Mouse (Mus musculus): Measurements from ENCODE around the gene Tet1. TPM values are rescaled to one million over a fixed set of nuclear protein-coding genes. Genes with fewer than 3 reads are reported as not detected.

The Tet1 gene
- polyA plus RNA-seq, 1 experiment from 2014 or later = 30.8 TPM

DNA sequence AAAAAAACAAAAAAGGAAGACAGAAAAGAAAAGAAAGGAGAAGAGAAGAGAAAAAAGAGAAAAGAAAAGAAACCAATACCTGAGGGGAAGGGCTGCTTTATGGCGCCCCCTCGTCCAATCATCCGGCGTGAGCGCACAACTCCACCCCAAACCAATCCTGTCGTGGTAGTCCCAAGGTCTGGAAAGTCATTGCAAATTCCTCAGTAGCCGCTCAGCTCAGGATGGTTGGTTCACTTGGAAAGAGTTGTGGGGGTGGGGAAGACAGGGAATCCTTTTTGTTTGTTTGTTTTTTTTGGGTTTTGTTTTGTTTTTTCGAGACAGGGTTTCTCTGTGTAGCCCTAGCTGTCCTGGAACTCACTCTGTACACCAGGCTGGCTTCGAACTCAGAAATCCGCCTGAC, 23.3 kb downstream of the Tet1 start:
- no peaks in the 10 kb centered on the region for H3K36me3 ChIP-seq (ENCODE audit: control insufficient read depth, insufficient read depth, low read length)
- peak overlapping the region; percentile 99 for H3K4me2 ChIP-seq (ENCODE audit: low read length)

DNA sequence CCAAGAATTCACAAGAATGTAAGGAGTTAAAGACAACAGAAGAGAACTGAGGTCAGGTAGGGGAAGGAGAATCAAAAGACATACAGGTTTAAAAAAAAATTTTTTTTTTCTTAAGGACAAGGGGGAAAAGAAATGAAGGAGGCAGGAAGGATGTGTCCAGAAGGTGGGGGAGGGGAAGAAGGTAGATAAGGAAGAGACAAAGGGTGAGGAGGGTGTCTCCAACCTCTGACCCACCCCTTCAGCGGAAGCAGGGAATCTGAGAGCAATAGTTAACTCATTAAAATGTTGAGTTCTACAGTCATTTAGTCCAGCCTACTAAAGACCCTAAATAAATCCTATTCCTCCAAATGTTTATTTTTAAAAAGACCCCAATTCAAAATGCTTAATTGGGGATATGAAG, 24.3 kb downstream of the Tet1 start:
- Histone ChIP-seq H3K27ac (ENCODE audit: low read depth) (no peak overlapping the region), H3K4me2 (ENCODE audit: low read length) (peak overlapping the region; percentile 17; the same call in 1 of the 2 replicates), H3K9me3 (ENCODE audit: control insufficient read depth, low read length) (no peaks in the 10 kb centered on the region), H3K4me1 (replicated peaks; ENCODE audit: control insufficient read depth, insufficient read depth, low read length) (0 out of 2 replicates have a peak, but pooled peaks cover 5% of the 10 kb centered on the region), H3K4me3 (ENCODE audit: low read depth, low read length) (no peak overlapping the region), H3K27me3 (replicated peaks; ENCODE audit: control insufficient read depth, insufficient read depth, low read length) (no peaks in the 10 kb centered on the region), H3K36me3 (ENCODE audit: control insufficient read depth, insufficient read depth, low read length) (no peaks in the 10 kb centered on the region), H3K9ac (ENCODE audit: low read length) (no peak overlapping the region)
- DNase-seq (ENCODE audit: low spot score) (no peak), ATAC-seq (replicated peaks; ENCODE audit: low FRiP score, low TSS enrichment, low read depth) (no peak)
- WGBS = 56% methylated on average over 1 of the region's 1 CpGs

More for the DNA sequence above, 23.3 kb downstream of the Tet1 start:
- H3K9me3 ChIP-seq (ENCODE audit: control insufficient read depth, low read length) = no peaks in the 10 kb centered on the region
- H3K27ac ChIP-seq (ENCODE audit: low read depth) = no peak overlapping the region
- peak overlapping the region; percentile 77 for H3K4me3 ChIP-seq (ENCODE audit: low read depth, low read length)
- no peak overlapping the region; the same call in 1 of the 2 replicates for H3K9ac ChIP-seq (ENCODE audit: low read length)
- ATAC-seq (replicated peaks; ENCODE audit: low FRiP score, low TSS enrichment, low read depth) (no peak), DNase-seq (ENCODE audit: low spot score) (no peak)
- 28% methylated on average over 10 of the region's 10 CpGs for WGBS
- H3K27me3 ChIP-seq (replicated peaks; ENCODE audit: control insufficient read depth, insufficient read depth, low read length) = no peaks in the 10 kb centered on the region
- H3K4me1 ChIP-seq (replicated peaks; ENCODE audit: control insufficient read depth, insufficient read depth, low read length) = 0 out of 2 replicates have a peak, but pooled peaks cover 5% of the 10 kb centered on the region

DNA sequence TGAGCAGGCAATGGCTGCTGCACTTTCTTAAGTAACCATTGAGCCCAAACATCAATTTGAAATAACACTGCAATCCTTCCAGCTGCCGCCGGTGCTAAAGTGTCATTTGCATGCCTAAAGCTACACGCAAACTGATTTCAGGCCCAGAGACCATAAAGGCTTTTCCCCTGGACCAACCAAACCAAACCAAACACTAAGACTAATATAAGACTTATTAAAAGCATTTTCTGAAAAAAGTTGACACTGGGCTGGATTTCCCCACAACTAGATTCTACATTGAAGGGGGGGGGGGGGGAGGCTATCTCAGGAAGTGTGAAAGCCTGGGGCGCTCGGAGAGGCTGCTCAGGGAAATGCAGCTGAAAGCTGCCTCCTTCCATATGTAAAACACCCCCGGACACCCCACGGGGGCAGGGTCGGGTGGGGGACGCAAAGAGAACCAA, 24.8 kb downstream of the Tet1 start:
- ATAC-seq (replicated peaks; ENCODE audit: low FRiP score, low TSS enrichment, low read depth) = no peak
- Histone ChIP-seq H3K4me3 (ENCODE audit: low read depth, low read length) (no peak overlapping the region), H3K27ac (ENCODE audit: low read depth) (no peak overlapping the region), H3K27me3 (replicated peaks; ENCODE audit: control insufficient read depth, insufficient read depth, low read length) (no peaks in the 10 kb centered on the region), H3K36me3 (ENCODE audit: control insufficient read depth, insufficient read depth, low read length) (peaks cover 4% of the 10 kb centered on the region; the same call in 1 of the 2 replicates), H3K9me3 (ENCODE audit: control insufficient read depth, low read length) (no peaks in the 10 kb centered on the region), H3K4me2 (ENCODE audit: low read length) (peak overlapping the region; percentile 17; the same call in 1 of the 2 replicates), H3K4me1 (replicated peaks; ENCODE audit: control insufficient read depth, insufficient read depth, low read length) (0 out of 2 replicates have a peak, but pooled peaks cover 5% of the 10 kb centered on the region), H3K9ac (ENCODE audit: low read length) (no peak overlapping the region)
- no peak for DNase-seq (ENCODE audit: low spot score)
- 15% methylated on average over 9 of the region's 9 CpGs for WGBS

- H3K27me3 ChIP-seq (replicated peaks; ENCODE audit: control insufficient read depth, insufficient read depth, low read length) = no peaks in the 10 kb centered on the region
- no peak overlapping the region for H3K9ac ChIP-seq (ENCODE audit: low read length)
- no peak overlapping the region for H3K4me2 ChIP-seq (ENCODE audit: low read length)
- no peak overlapping the region for H3K27ac ChIP-seq (ENCODE audit: low read depth)
- DNase-seq (ENCODE audit: low spot score) = no peak
- peaks cover 12% of the 10 kb centered on the region; the same call in 1 of the 2 replicates for H3K36me3 ChIP-seq (ENCODE audit: control insufficient read depth, insufficient read depth, low read length)
- H3K4me1 ChIP-seq (replicated peaks; ENCODE audit: control insufficient read depth, insufficient read depth, low read length) = 0 out of 2 replicates have a peak, but pooled peaks cover 5% of the 10 kb centered on the region
- no peak for ATAC-seq (replicated peaks; ENCODE audit: low FRiP score, low TSS enrichment, low read depth)
- WGBS = 47% methylated on average over 5 of the region's 5 CpGs
- H3K4me3 ChIP-seq (ENCODE audit: low read depth, low read length) = no peak overlapping the region
- no peaks in the 10 kb centered on the region for H3K9me3 ChIP-seq (ENCODE audit: control insufficient read depth, low read length)
These were observed 27.6 kb downstream of the Tet1 start for GRCm38 (mm10) chr10:62881211-62881610.

- Histone ChIP-seq H3K4me3 (ENCODE audit: low read depth, low read length) (no peak overlapping the region), H3K27ac (ENCODE audit: low read depth) (no peak overlapping the region), H3K36me3 (ENCODE audit: control insufficient read depth, insufficient read depth, low read length) (peaks cover 12% of the 10 kb centered on the region; the same call in 1 of the 2 replicates), H3K9ac (ENCODE audit: low read length) (no peak overlapping the region), H3K4me1 (replicated peaks; ENCODE audit: control insufficient read depth, insufficient read depth, low read length) (no peaks in the 10 kb centered on the region), H3K9me3 (ENCODE audit: control insufficient read depth, low read length) (no peaks in the 10 kb centered on the region), H3K27me3 (replicated peaks; ENCODE audit: control insufficient read depth, insufficient read depth, low read length) (no peaks in the 10 kb centered on the region), H3K4me2 (ENCODE audit: low read length) (no peak overlapping the region)
- ATAC-seq (replicated peaks; ENCODE audit: low FRiP score, low TSS enrichment, low read depth) (no peak), DNase-seq (ENCODE audit: low spot score) (no peak)
- 87% methylated on average over 13 of the region's 13 CpGs for WGBS
These were observed 30.7 kb downstream of the Tet1 start for GRCm38 (mm10) chr10:62878056-62878455.

GRCm38 (mm10) chr10:62875565-62875964, 33.2 kb downstream of the Tet1 start:
- H3K4me1 ChIP-seq (replicated peaks; ENCODE audit: control insufficient read depth, insufficient read depth, low read length) = no peaks in the 10 kb centered on the region
- no peak overlapping the region for H3K9ac ChIP-seq (ENCODE audit: low read length)
- H3K36me3 ChIP-seq (ENCODE audit: control insufficient read depth, insufficient read depth, low read length) = peaks cover 12% of the 10 kb centered on the region; the same call in 1 of the 2 replicates
- H3K4me3 ChIP-seq (ENCODE audit: low read depth, low read length) = no peak overlapping the region
- 85% methylated on average over 4 of the region's 4 CpGs for WGBS
- no peak for DNase-seq (ENCODE audit: low spot score)
- H3K27me3 ChIP-seq (replicated peaks; ENCODE audit: control insufficient read depth, insufficient read depth, low read length) = no peaks in the 10 kb centered on the region
- no peaks in the 10 kb centered on the region for H3K9me3 ChIP-seq (ENCODE audit: control insufficient read depth, low read length)
- H3K4me2 ChIP-seq (ENCODE audit: low read length) = no peak overlapping the region
- ATAC-seq (replicated peaks; ENCODE audit: low FRiP score, low TSS enrichment, low read depth) = no peak
- H3K27ac ChIP-seq (ENCODE audit: low read depth) = no peak overlapping the region

DNA sequence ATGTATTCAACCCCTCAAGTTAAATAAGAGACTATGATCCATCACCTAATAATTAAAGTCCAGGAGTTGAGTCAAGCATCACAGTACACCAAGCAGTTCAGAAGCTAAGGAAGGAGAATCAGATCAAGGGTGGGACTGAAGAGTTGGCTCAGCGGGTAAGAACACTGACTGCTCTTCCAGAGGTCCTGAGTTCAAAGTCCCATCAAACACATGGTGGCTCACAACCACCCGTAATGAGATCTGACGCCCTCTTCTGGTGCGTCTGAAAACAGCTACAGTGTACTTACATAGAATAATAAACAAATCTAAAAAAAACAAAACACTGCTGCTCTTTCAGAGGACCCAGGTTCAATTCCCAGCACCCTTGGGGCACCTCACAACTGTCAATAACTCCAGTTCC, 34.0 kb downstream of the Tet1 start:
- H3K9me3 ChIP-seq (ENCODE audit: control insufficient read depth, low read length) = no peaks in the 10 kb centered on the region
- H3K27ac ChIP-seq (ENCODE audit: low read depth) = no peak overlapping the region
- no peak overlapping the region for H3K4me2 ChIP-seq (ENCODE audit: low read length)
- peaks cover 12% of the 10 kb centered on the region; the same call in 1 of the 2 replicates for H3K36me3 ChIP-seq (ENCODE audit: control insufficient read depth, insufficient read depth, low read length)
- no peaks in the 10 kb centered on the region for H3K27me3 ChIP-seq (replicated peaks; ENCODE audit: control insufficient read depth, insufficient read depth, low read length)
- ATAC-seq (replicated peaks; ENCODE audit: low FRiP score, low TSS enrichment, low read depth) (no peak), DNase-seq (ENCODE audit: low spot score) (no peak)
- no peak overlapping the region for H3K9ac ChIP-seq (ENCODE audit: low read length)
- no peaks in the 10 kb centered on the region for H3K4me1 ChIP-seq (replicated peaks; ENCODE audit: control insufficient read depth, insufficient read depth, low read length)
- no peak overlapping the region for H3K4me3 ChIP-seq (ENCODE audit: low read depth, low read length)
- 81% methylated on average over 4 of the region's 4 CpGs for WGBS

DNA sequence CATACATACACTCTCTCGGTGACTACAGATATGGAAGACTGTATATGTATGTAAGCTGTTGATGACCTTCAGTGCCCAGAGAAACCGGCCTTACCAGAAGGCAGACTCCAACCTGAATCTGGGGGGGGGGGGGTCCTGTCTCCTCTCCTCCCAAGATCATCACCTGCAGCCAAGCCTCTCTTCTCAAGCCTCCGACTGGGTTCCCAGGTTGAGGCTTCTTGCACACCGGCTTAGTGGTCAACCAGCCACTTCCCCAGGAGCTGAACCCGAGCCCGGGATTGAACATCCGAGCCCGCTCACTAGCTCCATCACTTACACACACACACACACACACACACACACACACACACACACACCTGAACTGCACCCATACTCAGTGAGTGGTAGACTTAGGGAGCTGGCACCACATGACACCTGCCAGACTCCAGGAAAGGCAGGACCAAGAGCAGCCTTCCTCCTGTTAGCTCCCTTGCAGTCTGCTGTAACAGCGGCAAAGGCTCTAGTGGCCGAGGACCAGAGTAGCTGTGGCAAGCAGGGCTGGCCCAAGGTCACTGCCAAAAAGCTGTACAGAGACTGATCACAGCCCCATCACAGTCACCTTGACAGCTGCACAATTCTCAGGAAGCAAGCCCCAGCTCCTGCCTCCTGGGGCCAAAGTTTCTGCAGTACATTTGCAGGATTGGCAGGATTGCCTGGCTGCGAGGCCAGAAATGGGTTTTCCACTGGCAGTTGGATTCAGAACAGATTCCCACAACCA, 42.6 kb downstream of the Tet1 start:
- ATAC-seq (replicated peaks; ENCODE audit: low FRiP score, low TSS enrichment, low read depth) = no peak

More for the DNA sequence above, 42.6 kb downstream of the Tet1 start:
- Histone ChIP-seq H3K4me3 (ENCODE audit: low read depth, low read length) (peak overlapping the region; percentile 52), H3K9me3 (ENCODE audit: control insufficient read depth, low read length) (0 out of 2 replicates have a peak, but pooled peaks cover 2% of the 10 kb centered on the region), H3K9ac (ENCODE audit: low read length) (peak overlapping the region; percentile 67), H3K4me1 (replicated peaks; ENCODE audit: control insufficient read depth, insufficient read depth, low read length) (peaks cover 25% of the 10 kb centered on the region), H3K27me3 (replicated peaks; ENCODE audit: control insufficient read depth, insufficient read depth, low read length) (no peaks in the 10 kb centered on the region), H3K4me2 (ENCODE audit: low read length) (peak overlapping the region; percentile 87), H3K36me3 (ENCODE audit: control insufficient read depth, insufficient read depth, low read length) (no peaks in the 10 kb centered on the region), H3K27ac (ENCODE audit: low read depth) (peak overlapping the region; percentile 95)
- no peak for DNase-seq (ENCODE audit: low spot score)
- WGBS = 28% methylated on average over 11 of the region's 11 CpGs
